Comparison of ENCODE assay signal across 29 mouse cellular contexts in the genomic region with DNA sequence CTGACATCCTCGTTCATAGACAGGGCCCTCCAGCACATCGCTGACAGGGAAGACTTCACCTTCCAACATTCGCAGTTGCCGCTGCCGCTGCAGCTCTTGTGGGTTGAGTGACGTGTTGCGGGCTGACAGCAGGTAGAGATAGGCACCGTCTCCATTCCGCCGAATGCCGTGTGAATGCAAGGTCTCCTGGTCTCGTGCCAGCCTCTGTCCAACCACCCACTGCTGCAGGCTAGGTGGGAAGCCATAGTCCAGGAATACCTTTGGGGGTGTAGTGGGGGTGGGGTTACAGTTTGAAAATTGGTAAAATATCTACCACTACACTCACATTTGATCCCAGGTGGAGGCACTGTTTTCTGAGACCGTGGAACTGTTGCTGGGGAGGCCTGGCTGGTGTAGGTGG. TPM values are rescaled to one million over a fixed set of nuclear protein-coding genes. Genes with fewer than 3 reads are reported as not detected.
"Had no signal": no experiment of that assay in that cellular context is flagged by ENCODE, and none has a peak within 500 bp of the region (broad histone marks: within the 10 kb centered on the region; RNA-seq: fewer than 3 reads in every experiment).

No protein-coding gene starts in this region.

- H3K4me2 ChIP-seq: embryonic facial prominence, embryonic 12.5 days; embryonic facial prominence, embryonic 13.5 days; embryonic facial prominence, embryonic 15.5 days; forebrain, embryonic 12.5 days; forebrain, embryonic 13.5 days; forebrain, embryonic 15.5 days had no signal

- H3K4me3 ChIP-seq: embryonic facial prominence, embryonic 10.5 days; embryonic facial prominence, embryonic 12.5 days; embryonic facial prominence, embryonic 13.5 days; embryonic facial prominence, embryonic 15.5 days; erythroblast, embryonic 14.5 days; forebrain, embryonic 10.5 days; forebrain, embryonic 12.5 days; forebrain, embryonic 13.5 days; forebrain, embryonic 15.5 days; gastrocnemius, adult 2 months; heart, adult 2 months had no signal

- H3K27me3 ChIP-seq: embryonic facial prominence, embryonic 12.5 days; embryonic facial prominence, embryonic 13.5 days; embryonic facial prominence, embryonic 15.5 days; forebrain, embryonic 12.5 days; forebrain, embryonic 13.5 days; forebrain, embryonic 15.5 days had no signal

- DNase-seq: cerebellum, adult 2 months; cerebellum, adult 8-10 months; cerebellum, adult 9-11 months; cerebellum, postnatal 10 days; cerebellum, postnatal 14 days; cerebellum, postnatal 25 days; cerebellum, postnatal 36 days; embryo, embryonic 11 days; forebrain, postnatal 0 days; gastrocnemius, adult 2 months; gastrocnemius, postnatal 10 days; gastrocnemius, postnatal 14 days; gastrocnemius, postnatal 25 days; gastrocnemius, postnatal 36 days; heart, adult 18-20 months; heart, adult 2 months had no signal

RNA-seq across cellular contexts. Expression of a gene that starts 17.7 kb away (rescaled TPM):
- total RNA-seq: common myeloid progenitor, adult 5-6 weeks; granulocyte monocyte progenitor cell, adult 5-6 weeks had no signal

RNA-seq across cellular contexts. Expression of a gene that starts 50.3 kb away (rescaled TPM):
- total RNA-seq: common myeloid progenitor, adult 5-6 weeks; gastrocnemius, adult 18-20 months; gastrocnemius, adult 2 months; gastrocnemius, postnatal 14 days; gastrocnemius, postnatal 25 days; gastrocnemius, postnatal 36 days; granulocyte monocyte progenitor cell, adult 5-6 weeks; heart, adult 18-20 months; heart, adult 2 months; heart, adult 8-10 months had no signal
- polyA plus RNA-seq: erythroblast, embryonic 14.5 days had no signal
